Mouse (Mus musculus) lung, embryonic 15.5 days (tissue): ENCODE measurements around the gene Rab3b. TPM values are rescaled to one million over a fixed set of nuclear protein-coding genes. Genes with fewer than 3 reads are reported as not detected.

ENCODE experiments used
- ATAC-seq: fragments of 200-750 bp; cut with Nextera tagmentation; 2 replicates; pipeline ENCODE4 v1.8.0; 2017; ENCODE audit warnings: moderate number of reproducible peaks, borderline replicate concordance; ENCODE audit not compliant: low FRiP score, low TSS enrichment; ENCODE audit errors: extremely low read depth
- H3K27ac ChIP-seq: fragments of 300-500 bp; sonication (generic); 2 replicates; pipeline ENCODE4 v1.5.1; 2015; ENCODE audit warnings: moderate library complexity, mild to moderate bottlenecking, inconsistent platforms
- H3K27me3 ChIP-seq: fragments of 300-500 bp; sonication (generic); 2 replicates; pipeline ENCODE4 v1.6.1; 2015; ENCODE audit warnings: inconsistent platforms
- H3K36me3 ChIP-seq: fragments of 300-500 bp; sonication (generic); 2 replicates; pipeline ENCODE4 v1.6.1; 2015; ENCODE audit warnings: inconsistent platforms
- H3K4me1 ChIP-seq: fragments of 300-500 bp; sonication (generic); 2 replicates; pipeline ENCODE4 v1.6.1; 2015; ENCODE audit warnings: inconsistent platforms
- H3K4me2 ChIP-seq: fragments of 300-500 bp; sonication (generic); 2 replicates; pipeline ENCODE4 v1.6.1; 2015; ENCODE audit warnings: inconsistent platforms, mild to moderate bottlenecking, moderate library complexity
- H3K4me3 ChIP-seq: fragments of 300-500 bp; sonication (generic); 2 replicates; pipeline ENCODE4 v1.5.1; 2015; ENCODE audit warnings: mild to moderate bottlenecking, inconsistent platforms
- H3K9ac ChIP-seq: fragments of 300-500 bp; sonication (generic); 2 replicates; pipeline ENCODE4 v1.6.1; 2015; ENCODE audit warnings: inconsistent platforms
- H3K9me3 ChIP-seq: fragments of 300-500 bp; sonication (generic); 2 replicates; pipeline ENCODE4 v1.6.1; 2016; ENCODE audit warnings: inconsistent platforms
- WGBS: fragments of 180-500 bp; shearing (Covaris S2); methylation state at CpG from one replicate; pipeline ENCODE4 v1.1.7; 2015; 5-methylcytosine and 5-hydroxymethylcytosine counted together
- polyA plus RNA-seq: library from polyadenylated mRNA; unstranded; fragments of >200 nt; fragmentation: Nextera tagmentation; extraction: Ambion mirVana; gene quantifications from 2 replicates; pipeline ENCODE4 v1.2.1, GENCODE M21; 2015

The Rab3b gene
- polyA plus RNA-seq, 1 experiment from 2014 or later: 7.6 TPM

- Histone ChIP-seq H3K9me3 (no peaks in the 10 kb centered on the region), H3K4me2 (no peak overlapping the region), H3K36me3 (no peaks in the 10 kb centered on the region), H3K4me1 (no peaks in the 10 kb centered on the region), H3K27ac (no peak overlapping the region), H3K27me3 (no peaks in the 10 kb centered on the region), H3K9ac (no peak overlapping the region), H3K4me3 (no peak overlapping the region)
- no peak for ATAC-seq
- WGBS: 80% methylated on average over 6 of the region's 6 CpGs
Measured at GRCm38 (mm10) chr4:108963017-108963416, 84.2 kb downstream of the Rab3b start.

- Histone ChIP-seq H3K4me3 (no peak overlapping the region), H3K4me1 (no peaks in the 10 kb centered on the region), H3K27ac (no peak overlapping the region), H3K27me3 (no peaks in the 10 kb centered on the region), H3K36me3 (no peaks in the 10 kb centered on the region), H3K9ac (no peak overlapping the region), H3K4me2 (no peak overlapping the region), H3K9me3 (no peaks in the 10 kb centered on the region)
- WGBS: 31% methylated on average over 3 of the region's 3 CpGs
- no peak for ATAC-seq
Measured at GRCm38 (mm10) chr4:108969517-108969916, 90.7 kb downstream of the Rab3b start.

GRCm38 (mm10) chr4:108971054-108971453 lies 92.2 kb downstream of the Rab3b start:
- WGBS: 55% methylated on average over 5 of the region's 5 CpGs
- no peak for ATAC-seq
- no peaks in the 10 kb centered on the region for H3K36me3 ChIP-seq

GRCm38 (mm10) chr4:108976458-108977071 lies 97.7 kb downstream of the Rab3b start:
- ATAC-seq: no peak
- H3K9ac ChIP-seq: no peak overlapping the region
- 41% methylated on average over 6 of the region's 6 CpGs for WGBS

More at GRCm38 (mm10) chr4:108971054-108971453, 92.2 kb downstream of the Rab3b start:
- no peaks in the 10 kb centered on the region for H3K27me3 ChIP-seq
- no peak overlapping the region for H3K27ac ChIP-seq
- H3K4me3 ChIP-seq: no peak overlapping the region
- no peaks in the 10 kb centered on the region for H3K4me1 ChIP-seq
- no peaks in the 10 kb centered on the region for H3K9me3 ChIP-seq
- no peak overlapping the region for H3K9ac ChIP-seq
- no peak overlapping the region for H3K4me2 ChIP-seq

GRCm38 (mm10) chr4:108986833-108987472 lies 108.1 kb downstream of the Rab3b start:
- Histone ChIP-seq H3K4me1 (no peaks in the 10 kb centered on the region), H3K27me3 (no peaks in the 10 kb centered on the region), H3K9me3 (no peaks in the 10 kb centered on the region), H3K9ac (no peak overlapping the region), H3K36me3 (no peaks in the 10 kb centered on the region), H3K27ac (no peak overlapping the region), H3K4me2 (no peak overlapping the region), H3K4me3 (no peak overlapping the region)
- ATAC-seq: no peak
- 86% methylated on average over 1 of the region's 1 CpGs for WGBS

More at GRCm38 (mm10) chr4:108976458-108977071, 97.7 kb downstream of the Rab3b start:
- H3K4me3 ChIP-seq: no peak overlapping the region
- no peak overlapping the region for H3K27ac ChIP-seq
- no peaks in the 10 kb centered on the region for H3K4me1 ChIP-seq
- no peaks in the 10 kb centered on the region for H3K36me3 ChIP-seq
- H3K4me2 ChIP-seq: no peak overlapping the region
- H3K9me3 ChIP-seq: no peaks in the 10 kb centered on the region
- no peaks in the 10 kb centered on the region for H3K27me3 ChIP-seq

GRCm38 (mm10) chr4:108987473-108987842 lies 108.6 kb downstream of the Rab3b start:
- Histone ChIP-seq H3K4me2 (no peak overlapping the region), H3K27ac (no peak overlapping the region), H3K27me3 (no peaks in the 10 kb centered on the region), H3K36me3 (no peaks in the 10 kb centered on the region), H3K9me3 (no peaks in the 10 kb centered on the region), H3K4me3 (no peak overlapping the region), H3K4me1 (no peaks in the 10 kb centered on the region), H3K9ac (no peak overlapping the region)
- WGBS: 66% methylated on average over 4 of the region's 4 CpGs
- ATAC-seq: no peak

- no peak for ATAC-seq
- Histone ChIP-seq H3K9me3 (no peaks in the 10 kb centered on the region), H3K4me1 (no peaks in the 10 kb centered on the region), H3K4me2 (no peak overlapping the region), H3K9ac (no peak overlapping the region), H3K36me3 (no peaks in the 10 kb centered on the region), H3K27me3 (no peaks in the 10 kb centered on the region), H3K4me3 (no peak overlapping the region), H3K27ac (no peak overlapping the region)
- WGBS: 47% methylated on average over 2 of the region's 2 CpGs
Measured at GRCm38 (mm10) chr4:108989430-108989829, 110.6 kb downstream of the Rab3b start.

- Histone ChIP-seq H3K27ac (no peak overlapping the region), H3K36me3 (no peaks in the 10 kb centered on the region), H3K4me2 (no peak overlapping the region), H3K4me3 (no peak overlapping the region), H3K9ac (no peak overlapping the region), H3K27me3 (no peaks in the 10 kb centered on the region), H3K9me3 (no peaks in the 10 kb centered on the region), H3K4me1 (no peaks in the 10 kb centered on the region)
- no peak for ATAC-seq
Measured at GRCm38 (mm10) chr4:108990032-108990431, 111.2 kb downstream of the Rab3b start.

- H3K27ac ChIP-seq: no peak overlapping the region
- no peaks in the 10 kb centered on the region for H3K27me3 ChIP-seq
- H3K4me3 ChIP-seq: no peak overlapping the region
- no peaks in the 10 kb centered on the region for H3K4me1 ChIP-seq
- no peaks in the 10 kb centered on the region for H3K9me3 ChIP-seq
- no peak for ATAC-seq
- H3K36me3 ChIP-seq: no peaks in the 10 kb centered on the region
- H3K9ac ChIP-seq: no peak overlapping the region
- no peak overlapping the region for H3K4me2 ChIP-seq
- 87% methylated on average over 6 of the region's 6 CpGs for WGBS
Measured at GRCm38 (mm10) chr4:108990571-108990970, 111.7 kb downstream of the Rab3b start.

- no peak for ATAC-seq
Measured at GRCm38 (mm10) chr4:108991811-108992210, 112.9 kb downstream of the Rab3b start.

More at GRCm38 (mm10) chr4:108991811-108992210, 112.9 kb downstream of the Rab3b start:
- H3K4me2 ChIP-seq: no peak overlapping the region
- no peaks in the 10 kb centered on the region for H3K36me3 ChIP-seq
- no peaks in the 10 kb centered on the region for H3K4me1 ChIP-seq
- H3K9ac ChIP-seq: no peak overlapping the region
- H3K27ac ChIP-seq: no peak overlapping the region
- no peak overlapping the region for H3K4me3 ChIP-seq
- no peaks in the 10 kb centered on the region for H3K27me3 ChIP-seq
- H3K9me3 ChIP-seq: no peaks in the 10 kb centered on the region
